Mouse (Mus musculus) brain, embryonic 14.5 days (tissue): Measurements from ENCODE around the gene Zfp365.

Experiments used
- CTCF ChIP-seq: fragments of 200-500 bp; IDR thresholded peaks from 2 replicates; pipeline ENCODE4 v1.5.1; 2012; ENCODE audit warnings: inconsistent platforms, mild to moderate bottlenecking, moderate library complexity, borderline replicate concordance; ENCODE audit not compliant: insufficient read depth, insufficient read length; ENCODE audit errors: extremely low read depth
- POLR2A ChIP-seq: fragments of 200-500 bp; IDR thresholded peaks from 2 replicates; pipeline ENCODE4 v1.6.1; 2012; ENCODE audit warnings: mild to moderate bottlenecking, inconsistent platforms, borderline replicate concordance; ENCODE audit not compliant: poor library complexity, insufficient read depth, insufficient read length, severe bottlenecking; ENCODE audit errors: extremely low read depth

DNA sequence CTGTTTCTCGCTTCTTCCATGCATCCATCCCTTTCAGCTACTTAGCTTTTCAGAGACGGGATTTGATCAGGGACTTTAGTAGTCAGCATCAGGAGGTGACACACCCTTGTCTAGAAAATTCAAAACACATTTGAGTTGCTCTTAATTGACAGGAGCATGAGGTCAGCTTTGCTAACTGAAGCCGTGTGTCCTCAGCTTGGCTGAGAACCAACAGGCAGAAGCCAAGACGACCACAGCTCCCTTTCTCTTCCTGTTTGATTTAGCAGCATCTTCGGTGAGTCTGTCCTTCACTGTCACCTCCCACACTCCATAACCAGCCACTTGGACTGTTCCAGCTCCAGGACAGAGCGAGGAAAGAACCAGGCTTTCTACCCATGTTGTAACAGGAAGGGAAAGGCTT is 60.1 kb downstream of the Zfp365 start:
- TF ChIP-seq POLR2A (no peak), CTCF (no peak)
